Mouse (Mus musculus): ENCODE measurements around the gene Slc22a15. TPM values are rescaled to one million over a fixed set of nuclear protein-coding genes. Genes with fewer than 3 reads are reported as not detected.

Gene Slc22a15
- polyA plus RNA-seq, 1 experiment from 2014 or later: 7.3 TPM

GRCm38 (mm10) chr3:101926636-101927035 is 2.4 kb upstream of the Slc22a15 start:
- Histone ChIP-seq H3K36me3 (ENCODE audit: control insufficient read depth, insufficient read depth, low read length) (no peaks in the 10 kb centered on the region), H3K9me3 (ENCODE audit: control insufficient read depth, low read depth, low read length) (no peaks in the 10 kb centered on the region), H3K27me3 (ENCODE audit: control insufficient read depth, insufficient read depth, low read length) (no peaks in the 10 kb centered on the region), H3K4me3 (ENCODE audit: low read depth, low read length) (no peak overlapping the region), H3K9ac (replicated peaks; ENCODE audit: low read depth, low read length) (no peak overlapping the region), H3K4me2 (replicated peaks; ENCODE audit: low read depth, low read length) (no peak overlapping the region), H3K4me1 (ENCODE audit: control insufficient read depth, insufficient read depth, low read length) (peaks cover 9% of the 10 kb centered on the region; the same call in 1 of the 2 replicates), H3K27ac (ENCODE audit: low read length) (no peak overlapping the region)
- ATAC-seq (ENCODE audit: insufficient number of reproducible peaks, insufficient read depth, low FRiP score, low read depth): no peak

- 81% methylated on average over 1 of the region's 1 CpGs for WGBS
- Histone ChIP-seq H3K4me1 (ENCODE audit: control insufficient read depth, insufficient read depth, low read length) (peaks cover 9% of the 10 kb centered on the region; the same call in 1 of the 2 replicates), H3K36me3 (ENCODE audit: control insufficient read depth, insufficient read depth, low read length) (no peaks in the 10 kb centered on the region), H3K27me3 (ENCODE audit: control insufficient read depth, insufficient read depth, low read length) (no peaks in the 10 kb centered on the region), H3K4me2 (replicated peaks; ENCODE audit: low read depth, low read length) (no peak overlapping the region), H3K9me3 (ENCODE audit: control insufficient read depth, low read depth, low read length) (no peaks in the 10 kb centered on the region), H3K27ac (ENCODE audit: low read length) (0 out of 2 replicates have a peak overlapping the region, but pooled peaks have one; percentile 18), H3K4me3 (ENCODE audit: low read depth, low read length) (no peak overlapping the region), H3K9ac (replicated peaks; ENCODE audit: low read depth, low read length) (no peak overlapping the region)
- no peak for ATAC-seq (ENCODE audit: insufficient number of reproducible peaks, insufficient read depth, low FRiP score, low read depth)
These were observed 1.4 kb upstream of the Slc22a15 start for GRCm38 (mm10) chr3:101925663-101926062.

GRCm38 (mm10) chr3:101922366-101922765 is 1.9 kb downstream of the Slc22a15 start:
- H3K9ac ChIP-seq (replicated peaks; ENCODE audit: low read depth, low read length): no peak overlapping the region
- no peak overlapping the region for H3K27ac ChIP-seq (ENCODE audit: low read length)
- 52% methylated on average over 7 of the region's 7 CpGs for WGBS
- ATAC-seq (ENCODE audit: insufficient number of reproducible peaks, insufficient read depth, low FRiP score, low read depth): no peak
- no peaks in the 10 kb centered on the region for H3K9me3 ChIP-seq (ENCODE audit: control insufficient read depth, low read depth, low read length)
- no peaks in the 10 kb centered on the region for H3K36me3 ChIP-seq (ENCODE audit: control insufficient read depth, insufficient read depth, low read length)
- H3K4me2 ChIP-seq (replicated peaks; ENCODE audit: low read depth, low read length): no peak overlapping the region
- peaks cover 9% of the 10 kb centered on the region; the same call in 1 of the 2 replicates for H3K4me1 ChIP-seq (ENCODE audit: control insufficient read depth, insufficient read depth, low read length)
- H3K4me3 ChIP-seq (ENCODE audit: low read depth, low read length): no peak overlapping the region
- no peaks in the 10 kb centered on the region for H3K27me3 ChIP-seq (ENCODE audit: control insufficient read depth, insufficient read depth, low read length)

- H3K27ac ChIP-seq (ENCODE audit: low read length): no peak overlapping the region
- H3K9me3 ChIP-seq (ENCODE audit: control insufficient read depth, low read depth, low read length): no peaks in the 10 kb centered on the region
- H3K4me1 ChIP-seq (ENCODE audit: control insufficient read depth, insufficient read depth, low read length): no peaks in the 10 kb centered on the region
- H3K4me3 ChIP-seq (ENCODE audit: low read depth, low read length): no peak overlapping the region
- no peak for ATAC-seq (ENCODE audit: insufficient number of reproducible peaks, insufficient read depth, low FRiP score, low read depth)
- peaks cover 6% of the 10 kb centered on the region for H3K36me3 ChIP-seq (ENCODE audit: control insufficient read depth, insufficient read depth, low read length)
- no peaks in the 10 kb centered on the region for H3K27me3 ChIP-seq (ENCODE audit: control insufficient read depth, insufficient read depth, low read length)
- H3K4me2 ChIP-seq (replicated peaks; ENCODE audit: low read depth, low read length): no peak overlapping the region
- WGBS: 92% methylated on average over 3 of the region's 3 CpGs
- no peak overlapping the region for H3K9ac ChIP-seq (replicated peaks; ENCODE audit: low read depth, low read length)
These were observed 5.7 kb downstream of the Slc22a15 start for GRCm38 (mm10) chr3:101918526-101918925.

- Histone ChIP-seq H3K4me2 (replicated peaks; ENCODE audit: low read depth, low read length) (no peak overlapping the region), H3K9ac (replicated peaks; ENCODE audit: low read depth, low read length) (no peak overlapping the region), H3K27me3 (ENCODE audit: control insufficient read depth, insufficient read depth, low read length) (no peaks in the 10 kb centered on the region), H3K36me3 (ENCODE audit: control insufficient read depth, insufficient read depth, low read length) (peaks cover 6% of the 10 kb centered on the region), H3K4me1 (ENCODE audit: control insufficient read depth, insufficient read depth, low read length) (no peaks in the 10 kb centered on the region), H3K27ac (ENCODE audit: low read length) (no peak overlapping the region), H3K4me3 (ENCODE audit: low read depth, low read length) (no peak overlapping the region), H3K9me3 (ENCODE audit: control insufficient read depth, low read depth, low read length) (no peaks in the 10 kb centered on the region)
- ATAC-seq (ENCODE audit: insufficient number of reproducible peaks, insufficient read depth, low FRiP score, low read depth): no peak
- 47% methylated on average over 3 of the region's 3 CpGs for WGBS
These were observed 6.6 kb downstream of the Slc22a15 start for GRCm38 (mm10) chr3:101917665-101918064.

- no peaks in the 10 kb centered on the region for H3K9me3 ChIP-seq (ENCODE audit: control insufficient read depth, low read depth, low read length)
- 58% methylated on average over 5 of the region's 5 CpGs for WGBS
These were observed 7.7 kb downstream of the Slc22a15 start for GRCm38 (mm10) chr3:101916525-101916924.

GRCm38 (mm10) chr3:101915048-101915801 is 9.0 kb downstream of the Slc22a15 start:
- Histone ChIP-seq H3K4me1 (ENCODE audit: control insufficient read depth, insufficient read depth, low read length) (no peaks in the 10 kb centered on the region), H3K4me2 (replicated peaks; ENCODE audit: low read depth, low read length) (no peak overlapping the region), H3K9ac (replicated peaks; ENCODE audit: low read depth, low read length) (no peak overlapping the region), H3K27ac (ENCODE audit: low read length) (no peak overlapping the region), H3K4me3 (ENCODE audit: low read depth, low read length) (no peak overlapping the region), H3K9me3 (ENCODE audit: control insufficient read depth, low read depth, low read length) (no peaks in the 10 kb centered on the region), H3K27me3 (ENCODE audit: control insufficient read depth, insufficient read depth, low read length) (no peaks in the 10 kb centered on the region), H3K36me3 (ENCODE audit: control insufficient read depth, insufficient read depth, low read length) (peaks cover 6% of the 10 kb centered on the region)
- no peak for ATAC-seq (ENCODE audit: insufficient number of reproducible peaks, insufficient read depth, low FRiP score, low read depth)
- 69% methylated on average over 14 of the region's 14 CpGs for WGBS

More at GRCm38 (mm10) chr3:101916525-101916924, 7.7 kb downstream of the Slc22a15 start:
- Histone ChIP-seq H3K4me2 (replicated peaks; ENCODE audit: low read depth, low read length) (no peak overlapping the region), H3K4me1 (ENCODE audit: control insufficient read depth, insufficient read depth, low read length) (no peaks in the 10 kb centered on the region), H3K27me3 (ENCODE audit: control insufficient read depth, insufficient read depth, low read length) (no peaks in the 10 kb centered on the region), H3K9ac (replicated peaks; ENCODE audit: low read depth, low read length) (no peak overlapping the region), H3K4me3 (ENCODE audit: low read depth, low read length) (no peak overlapping the region), H3K27ac (ENCODE audit: low read length) (no peak overlapping the region), H3K36me3 (ENCODE audit: control insufficient read depth, insufficient read depth, low read length) (peaks cover 6% of the 10 kb centered on the region)
- no peak for ATAC-seq (ENCODE audit: insufficient number of reproducible peaks, insufficient read depth, low FRiP score, low read depth)

- 79% methylated on average over 5 of the region's 5 CpGs for WGBS
- no peak for ATAC-seq (ENCODE audit: insufficient number of reproducible peaks, insufficient read depth, low FRiP score, low read depth)
- H3K27me3 ChIP-seq (ENCODE audit: control insufficient read depth, insufficient read depth, low read length): no peaks in the 10 kb centered on the region
- no peaks in the 10 kb centered on the region for H3K4me1 ChIP-seq (ENCODE audit: control insufficient read depth, insufficient read depth, low read length)
- no peaks in the 10 kb centered on the region for H3K9me3 ChIP-seq (ENCODE audit: control insufficient read depth, low read depth, low read length)
- no peak overlapping the region for H3K27ac ChIP-seq (ENCODE audit: low read length)
- peaks cover 6% of the 10 kb centered on the region for H3K36me3 ChIP-seq (ENCODE audit: control insufficient read depth, insufficient read depth, low read length)
- no peak overlapping the region for H3K9ac ChIP-seq (replicated peaks; ENCODE audit: low read depth, low read length)
- no peak overlapping the region for H3K4me2 ChIP-seq (replicated peaks; ENCODE audit: low read depth, low read length)
- no peak overlapping the region for H3K4me3 ChIP-seq (ENCODE audit: low read depth, low read length)
These were observed 10.0 kb downstream of the Slc22a15 start for GRCm38 (mm10) chr3:101914266-101914665.

GRCm38 (mm10) chr3:101912041-101912440 is 12.2 kb downstream of the Slc22a15 start:
- Histone ChIP-seq H3K4me2 (replicated peaks; ENCODE audit: low read depth, low read length) (no peak overlapping the region), H3K9ac (replicated peaks; ENCODE audit: low read depth, low read length) (no peak overlapping the region), H3K4me1 (ENCODE audit: control insufficient read depth, insufficient read depth, low read length) (no peaks in the 10 kb centered on the region), H3K27me3 (ENCODE audit: control insufficient read depth, insufficient read depth, low read length) (no peaks in the 10 kb centered on the region), H3K4me3 (ENCODE audit: low read depth, low read length) (no peak overlapping the region), H3K36me3 (ENCODE audit: control insufficient read depth, insufficient read depth, low read length) (peaks cover 9% of the 10 kb centered on the region), H3K9me3 (ENCODE audit: control insufficient read depth, low read depth, low read length) (no peaks in the 10 kb centered on the region), H3K27ac (ENCODE audit: low read length) (no peak overlapping the region)
- 83% methylated on average over 6 of the region's 6 CpGs for WGBS
- ATAC-seq (ENCODE audit: insufficient number of reproducible peaks, insufficient read depth, low FRiP score, low read depth): no peak

Measured in stomach, embryonic 14.5 days (tissue).